Mouse (Mus musculus): Measurements from ENCODE around the gene Slc30a5. TPM values are rescaled to one million over a fixed set of nuclear protein-coding genes. Genes with fewer than 3 reads are reported as not detected.

Slc30a5 gene
- total RNA-seq (2023) = 99.1 to 102 TPM (median 100 TPM) in 4 replicates

DNA sequence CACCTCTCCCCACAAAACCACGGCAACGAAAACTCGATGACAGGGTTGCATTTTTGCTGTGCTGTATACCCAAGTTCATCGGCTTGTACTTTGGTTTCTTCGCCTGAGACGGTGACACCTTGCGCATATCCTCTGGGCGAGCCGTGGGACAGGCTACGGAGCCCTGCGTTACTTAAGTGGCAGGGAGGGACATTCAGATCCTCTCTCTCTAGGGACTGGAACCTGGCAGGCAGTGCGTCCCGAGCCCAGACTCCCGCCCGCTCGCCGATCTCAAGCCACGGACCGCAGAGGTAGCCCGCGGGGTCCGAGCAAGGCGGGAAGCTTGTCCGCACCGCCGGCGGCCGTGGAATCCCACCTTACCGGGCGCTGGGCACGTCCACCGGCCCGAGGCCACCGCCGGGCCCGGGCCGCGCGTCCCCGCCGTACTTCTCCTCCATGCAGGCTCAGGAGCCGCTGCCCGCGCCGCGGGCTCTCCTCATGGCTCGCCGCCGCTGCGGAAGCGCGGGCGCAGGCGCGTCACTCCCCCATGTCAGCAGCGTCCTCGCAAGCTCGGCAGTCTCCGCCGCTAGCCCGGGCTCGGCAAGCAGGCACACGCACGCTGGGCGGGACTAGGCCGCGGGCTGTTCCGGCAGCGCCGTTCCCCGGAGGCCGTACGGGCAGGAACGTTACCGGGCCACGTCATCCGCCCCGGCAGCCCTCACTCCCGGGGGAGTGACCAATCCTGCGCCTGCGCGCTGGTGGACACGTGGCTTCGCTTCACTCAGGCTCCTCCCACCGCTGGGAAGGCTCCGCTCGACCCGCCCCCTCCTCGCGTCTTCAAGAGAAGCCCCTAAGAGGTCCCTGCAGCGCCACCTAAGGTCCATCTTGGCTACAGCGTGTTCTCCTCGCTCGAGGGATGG, at the start of gene Slc30a5:
TSS of gene Slc30a5 (minus strand) at position 687 of the 899 bp plus-strand sequence.

GRCm38 (mm10) chr13:100786414-100786867, 46.8 kb downstream of the Slc30a5 start, which contains the start of gene Ccnb1:
TSS of gene Ccnb1 (minus strand) at chr13:100786570.

DNA sequence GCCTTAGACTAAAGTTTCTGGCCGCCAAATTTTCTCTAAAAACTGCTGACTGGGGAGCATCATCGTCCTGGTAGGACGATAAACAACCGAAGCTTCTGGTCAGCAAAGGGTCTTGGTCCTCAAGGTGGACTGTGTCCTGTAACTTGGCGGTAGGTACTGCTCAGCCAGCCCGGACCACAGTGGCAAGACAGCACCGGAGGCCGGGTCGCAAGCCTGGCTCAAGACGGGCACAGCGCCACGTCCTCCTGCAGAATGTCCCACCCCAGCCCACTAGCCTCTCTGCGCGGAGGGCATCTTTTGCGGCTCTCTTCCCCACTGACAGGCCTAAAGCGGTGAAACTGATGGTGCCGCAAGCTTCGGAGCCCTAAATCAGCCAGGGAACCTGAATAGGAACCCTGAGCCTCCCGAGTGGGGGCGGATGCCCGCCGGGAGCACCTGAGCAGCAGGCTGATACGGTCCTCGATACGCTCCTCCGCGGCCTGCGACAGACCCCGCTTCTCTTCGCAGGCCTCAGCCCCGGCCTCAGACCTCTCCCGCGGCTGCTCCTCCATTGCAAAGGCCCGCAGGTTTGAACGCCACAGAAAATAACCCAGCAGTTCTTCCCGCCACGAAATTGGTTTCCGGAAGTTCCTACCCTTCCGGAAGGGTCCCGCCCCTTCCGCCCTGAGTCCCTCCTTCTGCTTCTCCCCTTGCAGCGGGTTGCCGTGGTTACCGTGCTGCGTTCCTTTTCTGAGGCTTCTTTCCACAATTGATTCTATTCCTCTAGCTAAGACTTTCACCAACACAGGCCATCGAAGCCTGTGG, 57.8 kb downstream of the Slc30a5 start, which contains the start of gene Cenph:
TSS of gene Cenph (minus strand) at position 648 of the 804 bp plus-strand sequence.

Other genes with a start within 250 kb of the Slc30a5 start
- 9.2 to 15.0 TPM (median 10.3 TPM) in 4 replicates for gene Marveld2, start 216.5 kb downstream of the Slc30a5 start, total RNA-seq (2023)
- gene Ak6, start 182.4 kb downstream of the Slc30a5 start, total RNA-seq (2023) = 77.6 to 114 TPM (median 112 TPM) in 4 replicates
- gene Rad17, start 182.4 kb downstream of the Slc30a5 start, total RNA-seq (2023) = 30.3 to 33.0 TPM (median 31.0 TPM) in 4 replicates
- 17.9 to 39.0 TPM (median 26.3 TPM) in 4 replicates for gene Taf9, start 181.8 kb downstream of the Slc30a5 start, total RNA-seq (2023)
- gene Ccdc125, start 163.7 kb downstream of the Slc30a5 start, total RNA-seq (2023) = 13.0 to 15.8 TPM (median 13.8 TPM) in 4 replicates
- 27.7 to 32.3 TPM (median 31.1 TPM) in 4 replicates for gene Cdk7, start 102.5 kb downstream of the Slc30a5 start, total RNA-seq (2023)
- 20.9 to 31.8 TPM (median 27.9 TPM) in 4 replicates for gene Mrps36, start 88.8 kb downstream of the Slc30a5 start, total RNA-seq (2023)
- 0.63 to 2.7 TPM (median 1.5 TPM) in 4 replicates for gene Cenph, start 57.5 kb downstream of the Slc30a5 start, total RNA-seq (2023)
- gene Ccnb1, start 46.9 kb downstream of the Slc30a5 start, total RNA-seq (2023) = 1.1 to 6.2 TPM (median 4.3 TPM) in 4 replicates